Mouse (Mus musculus) liver, embryonic 14.5 days (tissue): ENCODE data around the gene Gdpd5.

ENCODE experiments used
- CTCF ChIP-seq: IDR thresholded peaks from 2 replicates; pipeline ENCODE4 v1.5.1; 2016; ENCODE audit warnings: antibody characterized with exemption, low read depth, control low read depth
- EP300 ChIP-seq: IDR thresholded peaks from 2 replicates; pipeline ENCODE4 v1.6.1; 2016; ENCODE audit warnings: antibody characterized with exemption, low read depth

DNA sequence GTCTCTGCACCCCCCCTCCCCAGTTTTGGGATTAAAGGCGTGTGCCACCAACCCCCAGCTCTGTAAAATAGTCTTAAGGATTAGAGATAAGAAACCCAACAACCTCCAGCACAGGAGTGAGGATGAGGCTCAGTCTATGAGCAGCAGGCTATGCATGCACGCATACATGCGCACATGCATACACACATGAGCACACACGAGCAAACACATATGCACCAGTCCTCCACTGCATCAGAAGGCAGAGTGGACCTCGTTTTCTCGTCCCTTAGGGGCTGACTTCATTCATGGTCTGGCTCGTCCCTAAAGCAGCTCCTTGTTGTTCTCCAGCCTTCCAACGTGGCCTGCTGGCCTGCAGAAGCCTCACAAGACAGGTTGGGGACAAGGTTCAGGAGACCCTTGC, 40.5 kb upstream of the Gdpd5 start:
- TF ChIP-seq CTCF (no peak), EP300 (no peak)
